Mouse (Mus musculus) stomach, postnatal 0 days (tissue): ENCODE results near the gene Gm44511.

Experiments used
- CTCF ChIP-seq: IDR thresholded peaks from 2 replicates; pipeline ENCODE4 v1.5.1; 2016; ENCODE audit warnings: antibody characterized with exemption, low read depth, mild to moderate bottlenecking, moderate library complexity
- EP300 ChIP-seq: optimal IDR thresholded peaks from 2 replicates; pipeline ENCODE3; 2016; ENCODE audit warnings: antibody characterized with exemption

- TF ChIP-seq EP300 (no peak), CTCF (peak; percentile 91)
Measured at GRCm38 (mm10) chr6:128839266-128839771, 13.2 kb upstream of the Gm44511 start.
